Mouse (Mus musculus) right cerebral cortex, adult 18-20 months (tissue): ENCODE data around the gene Galnt18.

Source experiments
- DNase-seq: peaks from one replicate; pipeline ENCODE4 v3.0.0; 2022; ENCODE audit warnings: mixed read lengths

The Galnt18 gene

GRCm38 (mm10) chr7:111631265-111631664 lies 148.5 kb downstream of the Galnt18 start:
- no peak for DNase-seq

- no peak for DNase-seq
Measured at GRCm38 (mm10) chr7:111626232-111626631, 153.5 kb downstream of the Galnt18 start.

- DNase-seq: no peak
Measured at GRCm38 (mm10) chr7:111625736-111626135, 154.0 kb downstream of the Galnt18 start.

- no peak for DNase-seq
Measured at GRCm38 (mm10) chr7:111616231-111616937, 163.4 kb downstream of the Galnt18 start.

GRCm38 (mm10) chr7:111614471-111614870 lies 165.3 kb downstream of the Galnt18 start:
- DNase-seq: no peak

GRCm38 (mm10) chr7:111607476-111607875 lies 172.3 kb downstream of the Galnt18 start:
- peak; percentile 58 for DNase-seq

GRCm38 (mm10) chr7:111606091-111606490 lies 173.7 kb downstream of the Galnt18 start:
- no peak for DNase-seq

GRCm38 (mm10) chr7:111605663-111606062 lies 174.1 kb downstream of the Galnt18 start:
- DNase-seq: no peak

GRCm38 (mm10) chr7:111604578-111605208 lies 175.1 kb downstream of the Galnt18 start:
- no peak for DNase-seq

- DNase-seq: no peak
Measured at GRCm38 (mm10) chr7:111603186-111603585, 176.6 kb downstream of the Galnt18 start.

GRCm38 (mm10) chr7:111601339-111602067 lies 178.3 kb downstream of the Galnt18 start:
- peak; percentile 56 for DNase-seq

- DNase-seq: peak; percentile 16
Measured at GRCm38 (mm10) chr7:111600756-111601155, 179.0 kb downstream of the Galnt18 start.

GRCm38 (mm10) chr7:111593680-111594079 lies 186.1 kb downstream of the Galnt18 start:
- DNase-seq: no peak

- DNase-seq: peak; percentile 19
Measured at GRCm38 (mm10) chr7:111589506-111590125, 190.2 kb downstream of the Galnt18 start.

- no peak for DNase-seq
Measured at GRCm38 (mm10) chr7:111588291-111588781, 191.4 kb downstream of the Galnt18 start.

GRCm38 (mm10) chr7:111580547-111580946 lies 199.2 kb downstream of the Galnt18 start:
- no peak for DNase-seq

GRCm38 (mm10) chr7:111575096-111575495 lies 204.7 kb downstream of the Galnt18 start:
- no peak for DNase-seq

- peak; percentile 48 for DNase-seq
Measured at GRCm38 (mm10) chr7:111572336-111572735, 207.4 kb downstream of the Galnt18 start.

GRCm38 (mm10) chr7:111566838-111567237 lies 212.9 kb downstream of the Galnt18 start:
- DNase-seq: no peak

- no peak for DNase-seq
Measured at GRCm38 (mm10) chr7:111563316-111564110, 216.3 kb downstream of the Galnt18 start.

GRCm38 (mm10) chr7:111560097-111560496 lies 219.7 kb downstream of the Galnt18 start:
- DNase-seq: no peak

- no peak for DNase-seq
Measured at GRCm38 (mm10) chr7:111559011-111559410, 220.8 kb downstream of the Galnt18 start.
